17 mouse cellular contexts compared by ENCODE assay signal in genomic region chr10:21109337-21110056, GRCm38 (mm10). TPM values are rescaled to one million over a fixed set of nuclear protein-coding genes. Genes with fewer than 3 reads are reported as not detected.
DNase-seq lines count a peak whose midpoint lies in the region; ATAC-seq and TF ChIP-seq lines count a peak whose summit lies in the region.
"Had no signal": no experiment of that assay in that cellular context is flagged by ENCODE, and none has a peak within 500 bp of the region (broad histone marks: within the 10 kb centered on the region; RNA-seq: fewer than 3 reads in every experiment).

No protein-coding gene starts in this region.

- peaks cover 4 to 5% of the 10 kb centered on the region in 2 experiments for H3K4me1 ChIP-seq in ES-E14 (ENCODE audit: control insufficient read depth in 2 of 2, insufficient read depth in 2 of 2, low read length in 2 of 2, poor library complexity in 1 of 2)
- peaks cover 3% of the 10 kb centered on the region; the same call in 1 of the 2 replicates for H3K4me1 ChIP-seq in hindbrain, embryonic 11.5 days (replicated peaks; ENCODE audit: control insufficient read depth, insufficient read depth, low read length)
- no peaks in the 10 kb centered on the region for H3K4me1 ChIP-seq in midbrain, embryonic 14.5 days (ENCODE audit: control insufficient read depth, insufficient read depth, low read length)
- H3K4me1 ChIP-seq: embryonic facial prominence, embryonic 15.5 days; liver, embryonic 13.5 days had no signal

- no peak for TF ChIP-seq POLR2A in brain, embryonic 14.5 days (IDR thresholded peaks at IDR 0.05; ENCODE audit: borderline replicate concordance, extremely low read depth, insufficient read depth, insufficient read length, poor library complexity, severe bottlenecking)

- no peak for DNase-seq in ES-E14 (ENCODE audit: low read depth, low spot score)
- peak; percentile 67 for DNase-seq in brain, embryonic 14.5 days (ENCODE audit: low read depth)
- DNase-seq in hindbrain, embryonic 11.5 days (ENCODE audit: low spot score): peak; percentile 16
- peak; percentile 63 for DNase-seq in midbrain, embryonic 14.5 days
- DNase-seq in layer of hippocampus, postnatal 25 days (ENCODE audit: extremely low spot score in 1 of 2, low spot score in 1 of 2): no peak
- DNase-seq in urinary bladder, postnatal 36 days (ENCODE audit: low spot score in 2 of 2): no peak
- DNase-seq in layer of hippocampus, adult 11-12 months (ENCODE audit: low spot score): no peak
- DNase-seq: cerebellum, adult 9-10 months; heart, adult 2 months; heart, postnatal 36 days; kidney, adult 18-20 months; left cerebral cortex, postnatal 4 days; liver, embryonic 13.5 days; lung, postnatal 36 days had no signal

- TF ChIP-seq CTCF in brain, embryonic 14.5 days (IDR thresholded peaks at IDR 0.05; ENCODE audit: borderline replicate concordance, extremely low read depth, insufficient read depth, insufficient read length): no peak

- H3K4me2 ChIP-seq in hindbrain, embryonic 11.5 days (replicated peaks; ENCODE audit: low read depth, low read length): no peak overlapping the region
- peak overlapping the region; percentile 39 for H3K4me2 ChIP-seq in midbrain, embryonic 14.5 days (ENCODE audit: low read length)
- H3K4me2 ChIP-seq: embryonic facial prominence, embryonic 15.5 days; liver, embryonic 13.5 days had no signal

- WGBS in hindbrain, embryonic 11.5 days: 31% methylated on average over 7 of the region's 7 CpGs
- WGBS in midbrain, embryonic 14.5 days: 5% methylated on average over 7 of the region's 7 CpGs

- no peaks in the 10 kb centered on the region for H3K9me3 ChIP-seq in ES-E14 (ENCODE audit: control insufficient read depth, insufficient read depth, low read depth, low read length)
- H3K9me3 ChIP-seq in hindbrain, embryonic 11.5 days (ENCODE audit: control insufficient read depth, low read length): no peaks in the 10 kb centered on the region
- H3K9me3 ChIP-seq in midbrain, embryonic 14.5 days (ENCODE audit: control insufficient read depth, low read length): no peaks in the 10 kb centered on the region
- H3K9me3 ChIP-seq: embryonic facial prominence, embryonic 15.5 days; liver, embryonic 13.5 days had no signal

- no peaks in the 10 kb centered on the region for H3K36me3 ChIP-seq in ES-E14 (ENCODE audit: control insufficient read depth, insufficient read depth, low read length, poor library complexity, severe bottlenecking)
- H3K36me3 ChIP-seq in hindbrain, embryonic 11.5 days (ENCODE audit: control insufficient read depth, insufficient read depth, low read length): no peaks in the 10 kb centered on the region
- no peaks in the 10 kb centered on the region for H3K36me3 ChIP-seq in midbrain, embryonic 14.5 days (ENCODE audit: control insufficient read depth, insufficient read depth, low read length)
- H3K36me3 ChIP-seq: embryonic facial prominence, embryonic 15.5 days; liver, embryonic 13.5 days had no signal

- H3K4me3 ChIP-seq in ES-E14 (ENCODE audit: insufficient read depth in 1 of 2, low read depth in 1 of 2, low read length in 2 of 2, poor library complexity in 1 of 2, severe bottlenecking in 1 of 2): no peak overlapping the region; a peak in 1 of 4 replicates
- H3K4me3 ChIP-seq in hindbrain, embryonic 11.5 days (ENCODE audit: low read depth, low read length): no peak overlapping the region
- no peak overlapping the region for H3K4me3 ChIP-seq in midbrain, embryonic 14.5 days (replicated peaks; ENCODE audit: low read depth, low read length)
- H3K4me3 ChIP-seq: embryonic facial prominence, embryonic 15.5 days; heart, adult 2 months; liver, embryonic 13.5 days; myocyte had no signal

- in situ Hi-C loops in ES-E14 (cut with MboI; ENCODE audit: low sequenced_read_pairs in 2 of 2, unreplicated experiment in 2 of 2): no loop called here

- H3K9ac ChIP-seq in ES-E14 (ENCODE audit: insufficient read depth, low read depth, low read length, poor library complexity, severe bottlenecking): no peak overlapping the region
- H3K9ac ChIP-seq in hindbrain, embryonic 11.5 days (ENCODE audit: low read depth, low read length): no peak overlapping the region
- no peak overlapping the region for H3K9ac ChIP-seq in midbrain, embryonic 14.5 days (replicated peaks; ENCODE audit: low read length)
- H3K9ac ChIP-seq: embryonic facial prominence, embryonic 15.5 days; liver, embryonic 13.5 days had no signal

- ATAC-seq in hindbrain, embryonic 11.5 days (ENCODE audit: low FRiP score): peak; percentile 75
- peak; percentile 75; the same call in 1 of the 2 replicates for ATAC-seq in midbrain, embryonic 14.5 days (ENCODE audit: low FRiP score, low TSS enrichment)
- ATAC-seq: activated CD4-positive, CD25-positive, alpha-beta regulatory T cell, adult 4 months had no signal

- no peak overlapping the region for H3K27ac ChIP-seq in ES-E14 (ENCODE audit: insufficient read depth, low read depth, low read length, poor library complexity, severe bottlenecking)
- no peak overlapping the region for H3K27ac ChIP-seq in hindbrain, embryonic 11.5 days (ENCODE audit: low read depth, low read length)
- no peak overlapping the region for H3K27ac ChIP-seq in midbrain, embryonic 14.5 days (replicated peaks; ENCODE audit: low read depth, low read length)
- H3K27ac ChIP-seq: embryonic facial prominence, embryonic 15.5 days; heart, adult 2 months; liver, embryonic 13.5 days had no signal

- no peaks in the 10 kb centered on the region for H3K27me3 ChIP-seq in hindbrain, embryonic 11.5 days (ENCODE audit: control insufficient read depth, insufficient read depth, low read length)
- H3K27me3 ChIP-seq in midbrain, embryonic 14.5 days (ENCODE audit: control insufficient read depth, insufficient read depth, low read length): no peaks in the 10 kb centered on the region
- H3K27me3 ChIP-seq: embryonic facial prominence, embryonic 15.5 days; liver, embryonic 13.5 days had no signal

TF ChIP-seq in ES-E14, 5 proteins besides CTCF, POLR2A, EP300 and RAD21:
- TF ChIP-seq ZNF384 (IDR thresholded peaks at IDR 0.05; ENCODE audit: low read depth, low read length) (peak; percentile 60), ZC3H11A (IDR thresholded peaks at IDR 0.05; ENCODE audit: borderline replicate concordance, low read depth, low read length) (no peak)

RNA-seq across cellular contexts. Expression of gene Myb, which starts 51.3 kb away (rescaled TPM):
- 2.0 and 2.4 TPM in 2 replicates for total RNA-seq in ES-E14 (2012; rRNA removed)
- 4.8 and 5.2 TPM in 2 replicates for polyA plus RNA-seq in brain, embryonic 14.5 days (2012; rRNA removed)
- 6.0 TPM in 2 replicates for polyA plus RNA-seq in hindbrain, embryonic 11.5 days (2014; fragmentation: Nextera tagmentation; extraction: Ambion mirVana)
- 3.4 and 3.5 TPM in 2 replicates for polyA plus RNA-seq in midbrain, embryonic 14.5 days (2014; fragmentation: Nextera tagmentation; extraction: Ambion mirVana)
- under 1 TPM; 0.52 to 0.89 TPM for total RNA-seq in layer of hippocampus, postnatal 25 days (2021)
- total RNA-seq: heart, adult 2 months; heart, postnatal 36 days had no signal

Comparison
In these comparisons a context has a peak if more than half of its experiments do, and no peak if none do; other contexts are left out.
1. DNase-seq: peak in brain, embryonic 14.5 days (single experiment), hindbrain, embryonic 11.5 days (single experiment) and midbrain, embryonic 14.5 days (single experiment); none in ES-E14 (single experiment), layer of hippocampus, postnatal 25 days (0 of 2), urinary bladder, postnatal 36 days (0 of 2) and layer of hippocampus, adult 11-12 months (single experiment).